Mouse (Mus musculus): Measurements from ENCODE around the gene Ero1lb.

DNA sequence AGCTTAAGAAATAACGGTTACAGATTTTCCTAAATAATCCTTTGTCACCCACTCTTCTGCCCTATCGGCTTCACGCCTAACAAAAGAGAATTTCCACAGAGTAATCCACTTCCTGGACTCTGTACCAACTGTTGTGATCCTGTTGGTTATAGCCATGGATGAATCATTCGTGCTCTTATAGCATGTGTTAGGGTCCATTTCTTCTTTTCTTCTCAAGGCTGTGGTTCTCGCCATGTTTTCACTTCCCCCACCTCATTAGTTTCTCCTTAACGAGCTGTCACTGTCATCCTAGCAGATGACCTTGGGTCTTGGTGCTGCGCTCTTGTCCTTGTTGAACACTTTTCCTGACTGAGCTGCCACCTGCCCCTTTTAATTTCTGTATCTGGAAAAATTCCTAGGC, 4.1 kb downstream of the Ero1lb start:
- no peak for TF ChIP-seq CTCF (IDR thresholded peaks at IDR 0.05; ENCODE audit: low read depth, low read length)
- no peak for TF ChIP-seq POLR2A (IDR thresholded peaks at IDR 0.05; ENCODE audit: borderline replicate concordance, low read depth, low read length)
